In genomic region chr14:60250366-60250765, GRCm38 (mm10) we compare ENCODE assay signal across 8 mouse cellular contexts. TPM values are rescaled to one million over a fixed set of nuclear protein-coding genes. Genes with fewer than 3 reads are reported as not detected.
DNase-seq lines count a peak whose midpoint lies in the region; ATAC-seq and TF ChIP-seq lines count a peak whose summit lies in the region.

No protein-coding gene starts in this region.

- DNase-seq in kidney, adult 11 months = no peak
- DNase-seq in right cerebral cortex, adult 2 months (ENCODE audit: low spot score in 2 of 2) = no peak
- DNase-seq in cerebellum, postnatal 14 days = no peak
- DNase-seq in spleen, adult 18-20 months = no peak

- TF ChIP-seq POLR2A in bone marrow, adult 2 months (IDR thresholded peaks at IDR 0.05; ENCODE audit: borderline replicate concordance, control insufficient read depth, low read depth, low read length) = no peak

- peaks cover 6% of the 10 kb centered on the region; the same call in 1 of the 2 replicates for H3K36me3 ChIP-seq in kidney, embryonic 15.5 days
- no peaks in the 10 kb centered on the region for H3K36me3 ChIP-seq in hindbrain, embryonic 12.5 days
- peaks cover 3% of the 10 kb centered on the region; the same call in 1 of the 2 replicates for H3K36me3 ChIP-seq in midbrain, embryonic 13.5 days

- H3K9ac ChIP-seq in kidney, embryonic 15.5 days = peak overlapping the region; percentile 95
- H3K9ac ChIP-seq in hindbrain, embryonic 12.5 days = peak overlapping the region; percentile 92
- H3K9ac ChIP-seq in midbrain, embryonic 13.5 days (replicated peaks) = peak overlapping the region; percentile 98

- no peaks in the 10 kb centered on the region for H3K9me3 ChIP-seq in kidney, embryonic 15.5 days (replicated peaks)
- H3K9me3 ChIP-seq in hindbrain, embryonic 12.5 days (replicated peaks) = no peaks in the 10 kb centered on the region
- no peaks in the 10 kb centered on the region for H3K9me3 ChIP-seq in midbrain, embryonic 13.5 days

- H3K4me3 ChIP-seq in kidney, embryonic 15.5 days (replicated peaks) = peak overlapping the region; percentile 94
- H3K4me3 ChIP-seq in bone marrow, adult 2 months (replicated peaks; ENCODE audit: control insufficient read depth, low read depth, low read length) = peak overlapping the region; percentile 90
- H3K4me3 ChIP-seq in hindbrain, embryonic 12.5 days = peak overlapping the region; percentile 80
- H3K4me3 ChIP-seq in midbrain, embryonic 13.5 days (replicated peaks) = peak overlapping the region; percentile 84

- H3K4me1 ChIP-seq in kidney, embryonic 15.5 days = peaks cover 22% of the 10 kb centered on the region
- no peaks in the 10 kb centered on the region; the same call in 1 of the 2 replicates for H3K4me1 ChIP-seq in bone marrow, adult 2 months (ENCODE audit: control insufficient read depth, insufficient read depth, low read length)
- peaks cover 21% of the 10 kb centered on the region for H3K4me1 ChIP-seq in hindbrain, embryonic 12.5 days
- H3K4me1 ChIP-seq in midbrain, embryonic 13.5 days (replicated peaks) = peaks cover 29% of the 10 kb centered on the region

- H3K27ac ChIP-seq in kidney, embryonic 15.5 days = no peak overlapping the region
- no peak overlapping the region for H3K27ac ChIP-seq in bone marrow, adult 2 months (ENCODE audit: control insufficient read depth, insufficient read depth, low read depth, low read length, poor library complexity)
- no peak overlapping the region; the same call in 1 of the 2 replicates for H3K27ac ChIP-seq in hindbrain, embryonic 12.5 days
- H3K27ac ChIP-seq in midbrain, embryonic 13.5 days = peak overlapping the region; percentile 95; the same call in 1 of the 2 replicates

- no peak for TF ChIP-seq CTCF in bone marrow, adult 2 months (IDR thresholded peaks at IDR 0.05; ENCODE audit: control insufficient read depth, insufficient read depth, low read length)

- H3K27me3 ChIP-seq in kidney, embryonic 15.5 days = no peaks in the 10 kb centered on the region
- H3K27me3 ChIP-seq in hindbrain, embryonic 12.5 days = no peaks in the 10 kb centered on the region
- H3K27me3 ChIP-seq in midbrain, embryonic 13.5 days = no peaks in the 10 kb centered on the region

- 10% methylated on average over 8 of the region's 8 CpGs for WGBS in kidney, embryonic 15.5 days
- 3% methylated on average over 8 of the region's 8 CpGs for WGBS in bone marrow, adult 2 months
- 30% methylated on average over 8 of the region's 8 CpGs for WGBS in hindbrain, embryonic 12.5 days
- WGBS in midbrain, embryonic 13.5 days = 25% methylated on average over 8 of the region's 8 CpGs

- H3K4me2 ChIP-seq in kidney, embryonic 15.5 days = peak overlapping the region; percentile 87
- H3K4me2 ChIP-seq in hindbrain, embryonic 12.5 days (replicated peaks) = peak overlapping the region; percentile 89
- H3K4me2 ChIP-seq in midbrain, embryonic 13.5 days (replicated peaks) = peak overlapping the region; percentile 91

- no peak for ATAC-seq in kidney, embryonic 15.5 days (replicated peaks; ENCODE audit: low FRiP score)
- ATAC-seq in hindbrain, embryonic 12.5 days (ENCODE audit: low FRiP score) = no peak
- ATAC-seq in midbrain, embryonic 13.5 days = no peak

RNA-seq across cellular contexts. Expression of gene Nupl1, which starts 0.9 kb away (rescaled TPM):
- not detected in 2 replicates for polyA plus RNA-seq in kidney, embryonic 15.5 days (2015; fragmentation: Nextera tagmentation; extraction: Ambion mirVana)
- polyA plus RNA-seq in bone marrow, adult 2 months (2011; ENCODE audit: insufficient read depth, insufficient read length, low replicate concordance, missing spikeins) = 0.45 TPM in 1 of 2 replicates, not detected in the other
- polyA plus RNA-seq in hindbrain, embryonic 12.5 days (2016; fragmentation: Nextera tagmentation; extraction: Ambion mirVana) = 0.06 TPM in 1 of 2 replicates, not detected in the other
- 0.05 and 0.10 TPM in 2 replicates for polyA plus RNA-seq in midbrain, embryonic 13.5 days (2015; fragmentation: Nextera tagmentation; extraction: Ambion mirVana)

RNA-seq across cellular contexts. Expression of gene Gm49336, which starts 0.9 kb away (rescaled TPM):
- polyA plus RNA-seq in kidney, embryonic 15.5 days (2015; fragmentation: Nextera tagmentation; extraction: Ambion mirVana) = 48.1 and 50.6 TPM in 2 replicates
- polyA plus RNA-seq in bone marrow, adult 2 months (2011; ENCODE audit: insufficient read depth, insufficient read length, low replicate concordance, missing spikeins) = 13.9 and 15.1 TPM in 2 replicates
- polyA plus RNA-seq in hindbrain, embryonic 12.5 days (2016; fragmentation: Nextera tagmentation; extraction: Ambion mirVana) = 63.9 and 72.0 TPM in 2 replicates
- 50.3 and 53.8 TPM in 2 replicates for polyA plus RNA-seq in midbrain, embryonic 13.5 days (2015; fragmentation: Nextera tagmentation; extraction: Ambion mirVana)

RNA-seq across cellular contexts. Expression of gene Mtmr6, which starts 14.7 kb away (rescaled TPM):
- polyA plus RNA-seq in kidney, embryonic 15.5 days (2015; fragmentation: Nextera tagmentation; extraction: Ambion mirVana) = 28.4 and 30.8 TPM in 2 replicates
- 10.6 and 18.6 TPM in 2 replicates for polyA plus RNA-seq in bone marrow, adult 2 months (2011; ENCODE audit: insufficient read depth, insufficient read length, low replicate concordance, missing spikeins)
- polyA plus RNA-seq in hindbrain, embryonic 12.5 days (2016; fragmentation: Nextera tagmentation; extraction: Ambion mirVana) = 58.0 and 58.4 TPM in 2 replicates
- polyA plus RNA-seq in midbrain, embryonic 13.5 days (2015; fragmentation: Nextera tagmentation; extraction: Ambion mirVana) = 60.2 and 67.2 TPM in 2 replicates

RNA-seq across cellular contexts. Expression of gene Atp8a2, which starts 53.4 kb away (rescaled TPM):
- polyA plus RNA-seq in kidney, embryonic 15.5 days (2015; fragmentation: Nextera tagmentation; extraction: Ambion mirVana) = 1.2 and 1.4 TPM in 2 replicates
- polyA plus RNA-seq in bone marrow, adult 2 months (2011; ENCODE audit: insufficient read depth, insufficient read length, low replicate concordance, missing spikeins) = 0.11 and 0.20 TPM in 2 replicates
- polyA plus RNA-seq in hindbrain, embryonic 12.5 days (2016; fragmentation: Nextera tagmentation; extraction: Ambion mirVana) = 20.7 and 21.3 TPM in 2 replicates
- 28.1 and 30.6 TPM in 2 replicates for polyA plus RNA-seq in midbrain, embryonic 13.5 days (2015; fragmentation: Nextera tagmentation; extraction: Ambion mirVana)
